Mouse (Mus musculus): ENCODE measurements at regions not wholly inside any gene's neighbourhood (a gene's known extent, or its start where the extent isn't known, plus 50 kb on each side); places are given as distances from the start of the nearest gene placed in this dataset.
"Not testable (repeated sequence)": the region's sequence is repeated elsewhere in the genome, so short reads cannot be mapped to it uniquely, and the experiment has no call there.

- DNase-seq (ENCODE audit: low spot score in 2 of 2) = no peak
Observed at GRCm38 (mm10) chr6:7120136-7120535, 164.3 kb downstream of the Sdhaf3 start.

GRCm38 (mm10) chr6:7133042-7133441 is 177.2 kb downstream of the Sdhaf3 start:
- no peak for DNase-seq (ENCODE audit: low spot score in 2 of 2)

- no peak for DNase-seq (ENCODE audit: low spot score in 2 of 2)
Observed at GRCm38 (mm10) chr6:7134062-7134461, 178.3 kb downstream of the Sdhaf3 start.

- DNase-seq (ENCODE audit: low spot score in 2 of 2) = no peak
Observed at GRCm38 (mm10) chr6:7134888-7135287, 179.1 kb downstream of the Sdhaf3 start.

- no peak for DNase-seq (ENCODE audit: low spot score in 2 of 2)
Observed at GRCm38 (mm10) chr6:7181711-7182110, 225.9 kb downstream of the Sdhaf3 start.

GRCm38 (mm10) chr6:7199046-7199599 is 243.3 kb downstream of the Sdhaf3 start:
- no peak for DNase-seq (ENCODE audit: low spot score in 2 of 2)

- peak; percentile 1 to 7 for DNase-seq (ENCODE audit: low spot score in 2 of 2)
Observed at GRCm38 (mm10) chr6:7215880-7216279, 260.1 kb downstream of the Sdhaf3 start.

GRCm38 (mm10) chr6:7252286-7252685 is 296.5 kb downstream of the Sdhaf3 start:
- DNase-seq (ENCODE audit: low spot score in 2 of 2) = no peak

GRCm38 (mm10) chr6:7277431-7277830 is 277.2 kb upstream of the Tac1 start:
- DNase-seq (ENCODE audit: low spot score in 2 of 2) = no peak

- no peak for DNase-seq (ENCODE audit: low spot score in 2 of 2)
Observed at GRCm38 (mm10) chr6:7306956-7307355, 247.7 kb upstream of the Tac1 start.

- no peak for DNase-seq (ENCODE audit: low spot score in 2 of 2)
Observed at GRCm38 (mm10) chr6:7313496-7313895, 241.2 kb upstream of the Tac1 start.

- DNase-seq (ENCODE audit: low spot score in 2 of 2) = no peak
Observed at GRCm38 (mm10) chr6:7326974-7327373, 227.7 kb upstream of the Tac1 start.

- DNase-seq (ENCODE audit: low spot score in 2 of 2) = no peak
Observed at GRCm38 (mm10) chr6:7356634-7357033, 198.0 kb upstream of the Tac1 start.

GRCm38 (mm10) chr6:7367166-7367565 is 187.5 kb upstream of the Tac1 start:
- DNase-seq (ENCODE audit: low spot score in 2 of 2) = no peak

GRCm38 (mm10) chr6:7374629-7375028 is 180.1 kb upstream of the Tac1 start:
- no peak for DNase-seq (ENCODE audit: low spot score in 2 of 2)

- DNase-seq (ENCODE audit: low spot score in 2 of 2) = no peak
Observed at GRCm38 (mm10) chr6:7375851-7376250, 178.8 kb upstream of the Tac1 start.

- no peak for DNase-seq (ENCODE audit: low spot score in 2 of 2)
Observed at GRCm38 (mm10) chr6:7378651-7379050, 176.0 kb upstream of the Tac1 start.

GRCm38 (mm10) chr6:7424731-7425130 is 129.9 kb upstream of the Tac1 start:
- DNase-seq (ENCODE audit: low spot score in 2 of 2) = no peak

- no peak for DNase-seq (ENCODE audit: low spot score in 2 of 2)
Observed at GRCm38 (mm10) chr6:7441725-7442124, 113.0 kb upstream of the Tac1 start.

GRCm38 (mm10) chr6:7442286-7442685 is 112.4 kb upstream of the Tac1 start:
- DNase-seq (ENCODE audit: low spot score in 2 of 2) = not testable (repeated sequence)

- no peak for DNase-seq (ENCODE audit: low spot score in 2 of 2)
Observed at GRCm38 (mm10) chr6:7455881-7456280, 98.8 kb upstream of the Tac1 start.

GRCm38 (mm10) chr6:7463896-7464295 is 90.8 kb upstream of the Tac1 start:
- no peak for DNase-seq (ENCODE audit: low spot score in 2 of 2)

GRCm38 (mm10) chr6:7464346-7464745 is 90.3 kb upstream of the Tac1 start:
- DNase-seq (ENCODE audit: low spot score in 2 of 2) = no peak

GRCm38 (mm10) chr6:7472366-7473026 is 82.2 kb upstream of the Tac1 start:
- no peak for DNase-seq (ENCODE audit: low spot score in 2 of 2)
